Mouse (Mus musculus) erythroblast, embryonic 14.5 days (primary cell): ENCODE data around the gene Ifna15. TPM values are rescaled to one million over a fixed set of nuclear protein-coding genes. Genes with fewer than 3 reads are reported as not detected.

Source experiments
- H3K27me3 ChIP-seq: 2 replicates; pipeline ENCODE4 v1.6.1; 2012; ENCODE audit warnings: inconsistent platforms; ENCODE audit not compliant: control insufficient read depth
- H3K36me3 ChIP-seq: 2 replicates; pipeline ENCODE4 v1.6.1; 2012; ENCODE audit warnings: mild to moderate bottlenecking, inconsistent platforms; ENCODE audit not compliant: control insufficient read depth
- H3K4me1 ChIP-seq: 2 replicates; pipeline ENCODE4 v1.6.1; 2012; ENCODE audit warnings: inconsistent platforms; ENCODE audit not compliant: control insufficient read depth
- H3K4me3 ChIP-seq: replicated peaks from 2 replicates; pipeline ENCODE3; 2012; ENCODE audit warnings: moderate library complexity, mild to moderate bottlenecking, inconsistent platforms
- H3K9me3 ChIP-seq: 2 replicates; pipeline ENCODE4 v1.6.1; 2012; ENCODE audit warnings: low read length, inconsistent platforms, mixed read lengths; ENCODE audit not compliant: control insufficient read depth
- GATA1 ChIP-seq: IDR thresholded peaks from 2 replicates; pipeline ENCODE4 v1.6.1; 2012; ENCODE audit warnings: low read length, inconsistent platforms, mixed read lengths
- TAL1 ChIP-seq: IDR thresholded peaks from 3 replicates; pipeline ENCODE4 v1.6.1; 2012; ENCODE audit warnings: low read length, inconsistent platforms, mixed read lengths
- polyA plus RNA-seq: library from polyadenylated mRNA; stranded (reverse); fragments of >175 nt; gene quantifications from 2 replicates; pipeline ENCODE4 v1.2.3, GENCODE M21; 2012

Ifna15 gene
- polyA plus RNA-seq, 1 experiment = not detected

DNA sequence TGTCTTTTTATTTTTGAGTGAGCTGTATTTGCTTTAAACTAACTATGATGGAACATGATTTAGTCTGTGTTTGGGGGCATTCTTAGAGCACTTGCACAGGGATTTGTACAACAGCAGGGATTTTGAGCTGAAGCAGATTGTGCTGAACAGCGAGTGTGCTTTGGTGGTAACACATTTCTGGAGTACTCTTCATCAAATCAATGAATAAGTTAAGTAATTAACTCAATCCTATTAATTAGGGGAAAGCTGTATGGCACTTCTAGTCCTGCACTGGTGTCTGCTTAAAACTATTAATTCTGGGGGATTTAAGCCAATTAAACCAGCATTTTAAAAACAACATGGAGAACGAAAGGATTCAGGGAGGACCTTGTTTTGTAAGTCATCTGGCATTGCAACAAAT lies 40.1 kb downstream of the Ifna15 start:
- TF ChIP-seq GATA1 (no peak), TAL1 (no peak)
- no peaks in the 10 kb centered on the region for H3K36me3 ChIP-seq
- H3K27me3 ChIP-seq = no peaks in the 10 kb centered on the region
- H3K4me1 ChIP-seq = peaks cover 17% of the 10 kb centered on the region
- no peak overlapping the region for H3K4me3 ChIP-seq
- no peaks in the 10 kb centered on the region for H3K9me3 ChIP-seq

DNA sequence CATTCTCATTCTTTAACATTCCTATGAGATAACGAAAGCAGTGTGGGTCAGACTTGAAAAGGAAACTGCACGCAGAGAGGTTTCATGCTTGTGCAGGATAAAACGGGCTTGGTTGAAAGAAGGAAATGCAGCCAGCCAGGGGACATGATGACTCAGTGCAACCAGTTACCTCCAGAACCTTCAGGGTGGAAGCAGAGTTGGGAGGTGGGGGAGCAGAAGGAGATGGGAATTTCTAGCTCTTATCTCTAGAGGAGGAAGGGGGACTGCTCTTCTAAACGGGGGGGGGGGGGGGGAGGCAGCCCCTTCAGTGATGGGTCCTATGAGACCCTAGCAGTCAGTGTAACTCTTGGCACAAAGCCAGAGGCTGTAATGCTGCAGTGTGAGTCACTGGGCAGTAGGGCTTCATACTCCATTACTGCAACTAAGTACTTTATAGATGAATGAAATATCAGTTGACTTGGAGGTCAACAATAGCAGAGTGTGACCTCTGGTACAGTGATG lies 42.3 kb downstream of the Ifna15 start:
- Histone ChIP-seq H3K9me3 (no peaks in the 10 kb centered on the region), H3K4me1 (peaks cover 17% of the 10 kb centered on the region), H3K4me3 (no peak overlapping the region)

DNA sequence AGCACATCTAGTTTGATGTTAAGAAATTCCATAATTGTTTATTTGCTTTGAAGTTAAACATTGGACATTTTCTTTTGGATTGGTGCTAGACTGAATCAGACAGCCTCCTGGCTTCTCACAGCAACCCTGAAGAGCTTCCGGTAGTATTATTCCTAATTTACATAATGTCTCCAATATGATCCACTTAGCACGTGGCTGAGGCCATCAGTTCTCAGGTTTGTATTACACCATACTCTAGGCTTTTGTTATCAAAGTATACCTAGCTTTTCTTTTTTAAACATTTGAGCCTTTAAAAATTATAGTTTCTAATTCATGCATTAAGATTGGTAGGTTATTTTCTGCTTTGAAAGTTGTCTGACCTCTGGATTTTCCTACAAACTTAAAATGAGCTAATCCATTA lies 42.8 kb downstream of the Ifna15 start:
- H3K36me3 ChIP-seq = no peaks in the 10 kb centered on the region
- TF ChIP-seq TAL1 = no peak
- no peak for TF ChIP-seq GATA1
- no peak overlapping the region for H3K4me3 ChIP-seq
- no peaks in the 10 kb centered on the region for H3K27me3 ChIP-seq
- H3K4me1 ChIP-seq = peaks cover 17% of the 10 kb centered on the region
- H3K9me3 ChIP-seq = no peaks in the 10 kb centered on the region

More for the DNA sequence above, 42.3 kb downstream of the Ifna15 start:
- no peaks in the 10 kb centered on the region for H3K36me3 ChIP-seq
- no peaks in the 10 kb centered on the region for H3K27me3 ChIP-seq
- TF ChIP-seq TAL1 (no peak), GATA1 (no peak)

DNA sequence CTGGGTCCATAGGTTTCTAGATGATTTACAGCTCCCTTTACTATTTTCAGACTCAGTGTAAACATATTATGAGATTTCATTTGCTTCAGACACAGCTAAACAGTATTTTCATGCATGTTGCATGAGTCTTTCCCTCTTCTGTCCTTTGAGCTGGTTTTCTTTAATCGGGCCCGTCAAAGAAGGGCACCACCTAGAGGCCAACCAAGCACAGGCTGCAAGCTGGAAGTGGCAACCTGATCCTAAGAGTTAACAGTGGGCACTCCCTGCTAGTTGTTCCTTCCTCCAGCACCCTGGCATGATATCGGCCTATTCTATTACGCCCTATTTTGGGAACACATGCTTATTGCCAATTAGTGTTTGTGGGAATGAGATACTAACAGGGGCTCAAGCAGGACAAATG lies 43.6 kb downstream of the Ifna15 start:
- Histone ChIP-seq H3K27me3 (no peaks in the 10 kb centered on the region), H3K4me1 (peaks cover 17% of the 10 kb centered on the region), H3K9me3 (no peaks in the 10 kb centered on the region), H3K4me3 (no peak overlapping the region), H3K36me3 (no peaks in the 10 kb centered on the region)
- TF ChIP-seq GATA1 (no peak), TAL1 (no peak)

DNA sequence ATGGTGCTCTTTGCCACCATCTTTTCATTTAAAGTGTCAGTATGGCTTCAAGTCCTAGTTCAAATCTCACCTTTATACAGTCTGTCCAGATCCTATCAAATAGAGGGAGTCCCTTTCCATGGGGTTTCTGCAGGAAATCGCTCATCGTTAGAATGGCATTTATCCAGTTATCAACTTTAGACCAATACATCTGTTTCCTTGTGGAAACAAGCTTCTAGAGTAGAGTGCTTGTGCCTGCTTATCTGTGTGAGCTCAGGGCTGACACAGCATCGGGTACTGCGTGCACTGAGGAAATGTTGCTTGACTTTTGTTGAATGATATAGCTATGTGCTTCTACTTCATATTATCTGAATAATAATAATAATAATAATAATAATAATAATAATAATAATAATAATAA lies 44.3 kb downstream of the Ifna15 start:
- no peak for TF ChIP-seq TAL1
- TF ChIP-seq GATA1 = no peak
- no peaks in the 10 kb centered on the region for H3K9me3 ChIP-seq
- H3K4me1 ChIP-seq = peaks cover 17% of the 10 kb centered on the region
- no peaks in the 10 kb centered on the region for H3K27me3 ChIP-seq
- H3K4me3 ChIP-seq = no peak overlapping the region
- H3K36me3 ChIP-seq = no peaks in the 10 kb centered on the region

Other genes starting within 250 kb of the Ifna15 start
- 0.01 TPM in 1 of 2 replicates, not detected in the other for gene Hacd4, start 119.3 kb downstream of the Ifna15 start, polyA plus RNA-seq
- not detected in 2 replicates for gene Ifnb1, start 35.5 kb downstream of the Ifna15 start, polyA plus RNA-seq
- gene Ifna14, start 13.6 kb upstream of the Ifna15 start, polyA plus RNA-seq = not detected in 2 replicates
- gene Ifna9, start 34.1 kb upstream of the Ifna15 start, polyA plus RNA-seq = not detected in 2 replicates
- not detected in 2 replicates for gene Ifna12, start 45.1 kb upstream of the Ifna15 start, polyA plus RNA-seq
- gene C87499, start 76.2 kb upstream of the Ifna15 start, polyA plus RNA-seq = 0.03 TPM in 1 of 2 replicates, not detected in the other
- gene Ifna13, start 86.2 kb upstream of the Ifna15 start, polyA plus RNA-seq = not detected in 2 replicates
- not detected in 2 replicates for gene Ifna16, start 118.7 kb upstream of the Ifna15 start, polyA plus RNA-seq
- gene Ifna2, start 125.7 kb upstream of the Ifna15 start, polyA plus RNA-seq = not detected in 2 replicates
- gene Ifnab, start 133.1 kb upstream of the Ifna15 start, polyA plus RNA-seq = not detected in 2 replicates
- 0.03 and 0.05 TPM in 2 replicates for gene Gm26566, start 163.6 kb upstream of the Ifna15 start, polyA plus RNA-seq
- gene Klhl9, start 164.2 kb upstream of the Ifna15 start, polyA plus RNA-seq = 0.08 and 0.10 TPM in 2 replicates
- not detected in 2 replicates for gene Gm13271, start 196.6 kb upstream of the Ifna15 start, polyA plus RNA-seq
- not detected in 2 replicates for gene Gm13283, start 201.9 kb upstream of the Ifna15 start, polyA plus RNA-seq
- gene Gm13290, start 215.6 kb upstream of the Ifna15 start, polyA plus RNA-seq = not detected in 2 replicates
- gene Gm13289, start 218.7 kb upstream of the Ifna15 start, polyA plus RNA-seq = not detected in 2 replicates
- not detected in 2 replicates for gene Gm13272, start 221.6 kb upstream of the Ifna15 start, polyA plus RNA-seq
- gene Ifnz, start 223.9 kb upstream of the Ifna15 start, polyA plus RNA-seq = not detected in 2 replicates
- gene Gm13276, start 227.5 kb upstream of the Ifna15 start, polyA plus RNA-seq = not detected in 2 replicates
- gene Gm13277, start 230.4 kb upstream of the Ifna15 start, polyA plus RNA-seq = not detected in 2 replicates
- not detected in 2 replicates for gene Gm13278, start 233.3 kb upstream of the Ifna15 start, polyA plus RNA-seq
- gene Gm13275, start 236.2 kb upstream of the Ifna15 start, polyA plus RNA-seq = not detected in 2 replicates
- not detected in 2 replicates for gene Gm13279, start 239.2 kb upstream of the Ifna15 start, polyA plus RNA-seq
- not detected in 2 replicates for gene Gm13285, start 241.4 kb upstream of the Ifna15 start, polyA plus RNA-seq
- not detected in 2 replicates for gene Gm13287, start 245.0 kb upstream of the Ifna15 start, polyA plus RNA-seq
- not detected in 2 replicates for gene Gm13288, start 247.3 kb upstream of the Ifna15 start, polyA plus RNA-seq